Comparison of ENCODE assay signal across 16 mouse cellular contexts in genomic region chr8:11040088-11040487, GRCm38 (mm10).
"Had no signal": no experiment of that assay in that cellular context is flagged by ENCODE, and none has a peak within 500 bp of the region (broad histone marks: within the 10 kb centered on the region; RNA-seq: fewer than 3 reads in every experiment).

No protein-coding gene starts in this region.

- ATAC-seq: liver, embryonic 12.5 days had no signal

- DNase-seq: kidney, adult 11 months; kidney, adult 8-10 months; kidney, postnatal 10 days; kidney, postnatal 36 days; liver; lung, adult 2 months; lung, postnatal 14 days; lung, postnatal 4 days; midbrain, embryonic 14.5 days; thymus, adult 18-20 months; thymus, postnatal 36 days had no signal

- H3K36me3 ChIP-seq: kidney, embryonic 15.5 days; limb, embryonic 10.5 days; limb, embryonic 13.5 days; liver, embryonic 12.5 days; liver, embryonic 15.5 days had no signal

- H3K9me3 ChIP-seq: kidney, embryonic 15.5 days; limb, embryonic 10.5 days; limb, embryonic 13.5 days; liver, embryonic 12.5 days; liver, embryonic 15.5 days had no signal

- H3K27me3 ChIP-seq: kidney, embryonic 15.5 days; liver, embryonic 12.5 days; liver, embryonic 15.5 days had no signal

- H3K27ac ChIP-seq: kidney, embryonic 15.5 days; limb, embryonic 10.5 days; limb, embryonic 13.5 days; liver, embryonic 12.5 days; liver, embryonic 15.5 days had no signal

- H3K4me3 ChIP-seq: kidney, embryonic 15.5 days; limb, embryonic 10.5 days; limb, embryonic 13.5 days; liver, embryonic 12.5 days; liver, embryonic 15.5 days had no signal

- H3K4me2 ChIP-seq: kidney, embryonic 15.5 days; limb, embryonic 13.5 days; liver, embryonic 12.5 days; liver, embryonic 15.5 days had no signal

- H3K9ac ChIP-seq: kidney, embryonic 15.5 days; limb, embryonic 13.5 days; liver, embryonic 12.5 days; liver, embryonic 15.5 days had no signal
